ENCODE assay signal across 19 mouse cellular contexts in genomic region chr14:121960531-121960930, GRCm38 (mm10). TPM values are rescaled to one million over a fixed set of nuclear protein-coding genes. Genes with fewer than 3 reads are reported as not detected.
A peak's percentile ranks its signal among the peaks of the same experiment; 100 is the strongest.
DNase-seq lines count a peak whose midpoint lies in the region; ATAC-seq and TF ChIP-seq lines count a peak whose summit lies in the region.
"Had no signal": no experiment of that assay in that cellular context is flagged by ENCODE, and none has a peak within 500 bp of the region (broad histone marks: within the 10 kb centered on the region; RNA-seq: fewer than 3 reads in every experiment).

No protein-coding gene starts in this region.

- no peak overlapping the region for H3K27ac ChIP-seq in intestine, embryonic 14.5 days (ENCODE audit: low read depth)
- H3K27ac ChIP-seq in intestine, embryonic 15.5 days, result no peak overlapping the region
- H3K27ac ChIP-seq in MEL (ENCODE audit: control insufficient read depth, low read depth, low read length), result no peak overlapping the region
- H3K27ac ChIP-seq: embryonic facial prominence, embryonic 13.5 days; forebrain, embryonic 12.5 days; hindbrain, embryonic 15.5 days had no signal

- no peak overlapping the region for H3K4me3 ChIP-seq in intestine, embryonic 14.5 days (ENCODE audit: low read depth, low read length)
- no peak overlapping the region for H3K4me3 ChIP-seq in intestine, embryonic 15.5 days (replicated peaks)
- H3K4me3 ChIP-seq in MEL (ENCODE audit: control insufficient read depth in 1 of 2, insufficient read depth in 1 of 2, low read depth in 2 of 2, low read length in 2 of 2), result no peak overlapping the region
- H3K4me3 ChIP-seq: embryonic facial prominence, embryonic 13.5 days; forebrain, embryonic 12.5 days; heart, embryonic 13.5 days; hindbrain, embryonic 15.5 days had no signal

- no peak overlapping the region for H3K9ac ChIP-seq in intestine, embryonic 14.5 days (ENCODE audit: low read length)
- H3K9ac ChIP-seq in intestine, embryonic 15.5 days, result no peak overlapping the region
- no peak overlapping the region for H3K9ac ChIP-seq in MEL (ENCODE audit: control insufficient read depth, low read depth, low read length, poor library complexity, severe bottlenecking)
- H3K9ac ChIP-seq: embryonic facial prominence, embryonic 13.5 days; forebrain, embryonic 12.5 days; hindbrain, embryonic 15.5 days had no signal

- TF ChIP-seq RAD21 in MEL (IDR thresholded peaks at IDR 0.05; ENCODE audit: low read depth, low read length), result no peak

- ATAC-seq in intestine, embryonic 14.5 days (replicated peaks; ENCODE audit: low FRiP score, low TSS enrichment, low read depth), result no peak
- ATAC-seq in intestine, embryonic 15.5 days, result no peak
- no peak for ATAC-seq in activated CD4-positive, CD25-positive, alpha-beta regulatory T cell, adult 4 months
- ATAC-seq: forebrain, embryonic 16.5 days; inflammation-experienced regulatory T-cells, adult 6 months had no signal

- WGBS in intestine, embryonic 14.5 days, result 88% methylated on average over 2 of the region's 2 CpGs
- 81% methylated on average over 2 of the region's 2 CpGs for WGBS in intestine, embryonic 15.5 days

- H3K79me2 ChIP-seq in MEL (ENCODE audit: control insufficient read depth, insufficient read depth, low read length, poor library complexity), result no peaks in the 10 kb centered on the region

- no peaks in the 10 kb centered on the region for H3K9me3 ChIP-seq in intestine, embryonic 14.5 days (ENCODE audit: control insufficient read depth, low read length)
- H3K9me3 ChIP-seq in intestine, embryonic 15.5 days, result no peaks in the 10 kb centered on the region
- no peaks in the 10 kb centered on the region for H3K9me3 ChIP-seq in MEL (replicated peaks; ENCODE audit: insufficient read depth, low read length)
- H3K9me3 ChIP-seq: embryonic facial prominence, embryonic 13.5 days; forebrain, embryonic 12.5 days; heart, embryonic 13.5 days; hindbrain, embryonic 15.5 days had no signal

- peak; percentile 38 for DNase-seq in intestine, embryonic 14.5 days (ENCODE audit: low spot score)
- peak; percentile 38 for DNase-seq in MEL (ENCODE audit: low read depth, low spot score)
- DNase-seq in induced T-regulatory cell, adult 2 months (ENCODE audit: low read depth), result peak; percentile 72
- DNase-seq in gastrocnemius, postnatal 10 days, result no peak
- DNase-seq: adrenal gland, postnatal 10 days; cerebellum, adult 11-12 months; cerebellum, adult 9-11 months; cerebellum, postnatal 36 days; gastrocnemius, postnatal 25 days; heart, postnatal 14 days; kidney, adult 18-20 months had no signal

- no peak for TF ChIP-seq CTCF in MEL (IDR thresholded peaks at IDR 0.05 in 2 of 3, conservative IDR thresholded peaks at IDR 0.05 in 1 of 3; ENCODE audit: control insufficient read depth in 1 of 3, insufficient read depth in 1 of 3, low read depth in 2 of 3, low read length in 3 of 3, poor library complexity in 1 of 3, severe bottlenecking in 1 of 3)

- no peaks in the 10 kb centered on the region for H3K36me3 ChIP-seq in intestine, embryonic 14.5 days (ENCODE audit: control insufficient read depth, insufficient read depth, low read length)
- no peaks in the 10 kb centered on the region for H3K36me3 ChIP-seq in intestine, embryonic 15.5 days
- H3K36me3 ChIP-seq in MEL (ENCODE audit: control insufficient read depth in 1 of 2, insufficient read depth in 2 of 2, low read length in 2 of 2), result peaks cover 0 to 20% of the 10 kb centered on the region in 2 experiments; a peak in 2 of 4 replicates
- H3K36me3 ChIP-seq: embryonic facial prominence, embryonic 13.5 days; forebrain, embryonic 12.5 days; heart, embryonic 13.5 days; hindbrain, embryonic 15.5 days had no signal

- no peak for TF ChIP-seq POLR2A in MEL (IDR thresholded peaks at IDR 0.05; ENCODE audit: control insufficient read depth in 1 of 2, insufficient read depth in 1 of 2, low read depth in 1 of 2, low read length in 2 of 2, poor library complexity in 1 of 2)

- no peaks in the 10 kb centered on the region for H3K27me3 ChIP-seq in intestine, embryonic 14.5 days (replicated peaks; ENCODE audit: control insufficient read depth, insufficient read depth, low read length)
- H3K27me3 ChIP-seq in intestine, embryonic 15.5 days (replicated peaks), result no peaks in the 10 kb centered on the region
- no peaks in the 10 kb centered on the region for H3K27me3 ChIP-seq in MEL (ENCODE audit: control insufficient read depth in 1 of 2, insufficient read depth in 2 of 2, low read length in 2 of 2)
- H3K27me3 ChIP-seq: embryonic facial prominence, embryonic 13.5 days; forebrain, embryonic 12.5 days; heart, embryonic 13.5 days; hindbrain, embryonic 15.5 days had no signal

- peaks cover 22% of the 10 kb centered on the region for H3K4me1 ChIP-seq in intestine, embryonic 14.5 days (replicated peaks; ENCODE audit: control insufficient read depth, insufficient read depth, low read length)
- H3K4me1 ChIP-seq in intestine, embryonic 15.5 days (replicated peaks), result peaks cover 19% of the 10 kb centered on the region
- peaks cover 5 to 30% of the 10 kb centered on the region in 2 experiments for H3K4me1 ChIP-seq in MEL (ENCODE audit: control insufficient read depth in 1 of 2, insufficient read depth in 2 of 2, low read length in 2 of 2)
- H3K4me1 ChIP-seq: forebrain, embryonic 12.5 days had no signal

- TF ChIP-seq EP300 in MEL (IDR thresholded peaks at IDR 0.05; ENCODE audit: low read depth in 1 of 2, low read length in 2 of 2), result no peak

- no peak overlapping the region for H3K4me2 ChIP-seq in intestine, embryonic 14.5 days (ENCODE audit: low read length)
- H3K4me2 ChIP-seq in intestine, embryonic 15.5 days (replicated peaks), result no peak overlapping the region
- H3K4me2 ChIP-seq: embryonic facial prominence, embryonic 13.5 days; forebrain, embryonic 12.5 days; hindbrain, embryonic 15.5 days had no signal

TF ChIP-seq in MEL, 35 proteins besides CTCF, POLR2A, EP300 and RAD21:
- TF ChIP-seq SMC3 (IDR thresholded peaks at IDR 0.05; ENCODE audit: low read depth, low read length) (no peak), TAL1 (IDR thresholded peaks at IDR 0.05; ENCODE audit: low read length) (no peak)

RNA-seq across cellular contexts. Expression of gene Gpr183, which starts 4.5 kb away (rescaled TPM):
- polyA plus RNA-seq in intestine, embryonic 14.5 days (2014; fragmentation: Nextera tagmentation; extraction: Ambion mirVana), result 3.4 and 4.7 TPM in 2 replicates
- polyA plus RNA-seq in intestine, embryonic 15.5 days (2015; fragmentation: Nextera tagmentation; extraction: Ambion mirVana), result 3.7 TPM in 2 replicates
- total RNA-seq in MEL (2012; rRNA removed), result 0.04 and 0.07 TPM in 2 replicates
- under 1 TPM in 1 of 2 experiments, not detected in 1; 0.06 TPM for polyA plus RNA-seq in MEL (2012; ENCODE audit: insufficient read depth in 1 of 2, insufficient read length in 2 of 2, low read depth in 1 of 2, low replicate concordance in 2 of 2, missing spikeins in 1 of 2)
- polyA plus RNA-seq in activated CD4-positive, CD25-positive, alpha-beta regulatory T cell, adult 4 months (2017; shearing (Covaris generic)), result 100 to 1,000 TPM; 104 to 118 TPM
- total RNA-seq in gastrocnemius, postnatal 10 days (2021), result 1 to 10 TPM in 1 of 2 experiments, under 1 TPM in 1; 0.68 to 1.4 TPM

RNA-seq across cellular contexts. Expression of gene Gpr18, which starts 45.0 kb away (rescaled TPM):
- 0.23 and 0.62 TPM in 2 replicates for polyA plus RNA-seq in intestine, embryonic 14.5 days (2014; fragmentation: Nextera tagmentation; extraction: Ambion mirVana)
- polyA plus RNA-seq in intestine, embryonic 15.5 days (2015; fragmentation: Nextera tagmentation; extraction: Ambion mirVana), result 0.29 and 0.34 TPM in 2 replicates
- 0.15 and 0.20 TPM in 2 replicates for total RNA-seq in MEL (2012; rRNA removed)
- polyA plus RNA-seq in MEL (2012; ENCODE audit: insufficient read depth in 1 of 2, insufficient read length in 2 of 2, low read depth in 1 of 2, low replicate concordance in 2 of 2, missing spikeins in 1 of 2), result under 1 TPM in 1 of 2 experiments, not detected in 1; 0.06 TPM
- polyA plus RNA-seq in activated CD4-positive, CD25-positive, alpha-beta regulatory T cell, adult 4 months (2017; shearing (Covaris generic)), result 10 to 100 TPM; 83.8 to 86.0 TPM
- not detected for total RNA-seq in gastrocnemius, postnatal 10 days (2021)
- total RNA-seq: gastrocnemius, postnatal 25 days had no signal
- polyA plus RNA-seq: heart, embryonic 13.5 days had no signal

Comparison
In these comparisons a context has a peak if more than half of its experiments do, and no peak if none do; other contexts are left out.
1. RNA of gene Gpr183, which starts 4.5 kb away (polyA plus RNA-seq): 104 to 118 TPM in activated CD4-positive, CD25-positive, alpha-beta regulatory T cell, adult 4 months; 3.7 TPM in intestine, embryonic 15.5 days, 3.4 to 4.7 TPM in intestine, embryonic 14.5 days and 0.06 TPM in MEL; every median in the first group is over 10 times any median in the second.
2. RNA of gene Gpr18, which starts 45.0 kb away (polyA plus RNA-seq): 83.8 to 86.0 TPM in activated CD4-positive, CD25-positive, alpha-beta regulatory T cell, adult 4 months; 0.23 to 0.62 TPM in intestine, embryonic 14.5 days, 0.29 to 0.34 TPM in intestine, embryonic 15.5 days and 0.06 TPM in MEL; every median in the first group is over 10 times any median in the second.